Mouse (Mus musculus) bone marrow, adult 2 months (tissue): ENCODE data around the gene Ap1s3. TPM values are rescaled to one million over a fixed set of nuclear protein-coding genes. Genes with fewer than 3 reads are reported as not detected.

Source experiments
- H3K27ac ChIP-seq: fragments of 200-500 bp; 2 replicates; pipeline ENCODE4 v1.5.1; 2012; ENCODE audit warnings: low read depth, mild to moderate bottlenecking, control low read depth, inconsistent platforms, low read length; ENCODE audit not compliant: control insufficient read depth, poor library complexity, insufficient read depth
- H3K4me1 ChIP-seq: fragments of 200-500 bp; 2 replicates; pipeline ENCODE4 v1.6.1; 2011; ENCODE audit warnings: low read length; ENCODE audit not compliant: control insufficient read depth, insufficient read depth
- H3K4me3 ChIP-seq: fragments of 200-500 bp; replicated peaks from 2 replicates; pipeline ENCODE3; 2011; ENCODE audit warnings: mild to moderate bottlenecking, low read depth, low read length, control low read depth; ENCODE audit not compliant: control insufficient read depth
- CTCF ChIP-seq: fragments of 200-500 bp; IDR thresholded peaks from 2 replicates; pipeline ENCODE4 v1.5.1; 2011; ENCODE audit warnings: low read length, control low read depth; ENCODE audit not compliant: control insufficient read depth, insufficient read depth
- POLR2A ChIP-seq: fragments of 200-500 bp; IDR thresholded peaks from 2 replicates; pipeline ENCODE4 v1.6.1; 2011; ENCODE audit warnings: low read depth, mild to moderate bottlenecking, control low read depth, low read length, borderline replicate concordance; ENCODE audit not compliant: control insufficient read depth
- WGBS: fragments of 180-500 bp; shearing (Covaris S2); methylation state at CpG from one replicate; pipeline ENCODE4 v1.1.7; 2018; 5-methylcytosine and 5-hydroxymethylcytosine counted together
- polyA plus RNA-seq: library from polyadenylated mRNA; stranded (reverse); fragments of >200 nt; gene quantifications from 2 replicates; pipeline ENCODE4 v1.2.4, GENCODE M21; 2011; ENCODE audit warnings: low replicate concordance; ENCODE audit not compliant: missing spikeins, insufficient read depth, insufficient read length

The Ap1s3 gene
- polyA plus RNA-seq, 1 experiment, result 1.6 TPM

DNA sequence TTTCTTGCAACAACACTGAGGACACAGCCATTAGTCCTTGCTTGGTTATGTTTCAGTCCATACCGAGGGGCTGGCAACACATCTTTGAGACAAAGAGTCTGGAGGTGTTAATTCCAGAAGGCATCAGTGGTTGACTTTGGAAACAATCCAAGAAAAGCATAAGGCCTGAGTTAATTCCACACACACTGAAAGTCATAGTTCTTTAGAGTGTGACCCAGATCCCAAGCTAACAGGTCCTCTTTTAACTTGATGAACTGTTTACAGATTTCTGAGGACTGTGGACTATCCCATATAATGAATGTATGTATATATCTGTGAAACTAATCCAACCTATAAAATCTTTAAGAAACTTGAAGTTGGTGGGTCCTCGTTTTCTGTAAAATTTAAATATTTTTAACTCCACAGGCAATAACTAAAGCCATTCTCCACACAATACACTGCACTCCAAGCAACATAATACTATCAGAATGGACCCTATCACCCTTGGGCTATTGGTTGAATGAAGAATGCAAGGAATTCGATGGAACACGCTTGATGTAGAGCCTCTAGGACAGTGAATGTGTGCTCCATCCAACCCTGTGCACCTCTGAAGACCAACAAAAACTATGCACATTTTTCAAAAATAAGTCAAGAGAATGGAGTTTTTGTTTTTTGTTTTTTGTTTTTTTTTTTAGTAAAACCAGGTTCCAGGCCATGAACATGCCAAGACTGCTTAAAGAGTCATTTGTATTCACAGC is 15.8 kb downstream of the Ap1s3 start:
- WGBS, result 78% methylated on average over 4 of the region's 4 CpGs
- no peak for TF ChIP-seq POLR2A
- TF ChIP-seq CTCF, result no peak
- H3K4me1 ChIP-seq, result no peaks in the 10 kb centered on the region
- H3K27ac ChIP-seq, result no peak overlapping the region
- no peak overlapping the region for H3K4me3 ChIP-seq

DNA sequence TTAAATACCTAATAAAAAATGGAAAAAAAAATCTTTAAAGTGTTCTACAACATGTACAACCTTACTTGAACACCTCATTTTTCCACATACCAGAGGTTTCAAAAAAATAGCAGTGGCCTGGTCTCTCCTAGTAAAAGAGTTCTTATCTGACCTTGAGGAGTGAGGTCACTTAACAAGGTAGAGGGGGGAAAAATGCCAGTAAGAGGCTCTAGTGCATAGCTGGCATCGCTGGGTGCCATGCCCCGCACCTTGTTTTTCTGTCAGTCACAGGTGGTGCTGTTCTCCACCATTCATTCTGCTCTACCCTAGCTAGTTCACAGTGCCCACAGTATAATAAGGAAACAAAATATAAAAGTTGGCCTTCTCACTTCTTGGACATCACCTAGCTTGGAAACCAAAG is 16.8 kb downstream of the Ap1s3 start:
- Histone ChIP-seq H3K4me3 (no peak overlapping the region), H3K4me1 (no peaks in the 10 kb centered on the region), H3K27ac (no peak overlapping the region)
- WGBS, result 100% methylated on average over 2 of the region's 2 CpGs
- TF ChIP-seq POLR2A, result no peak
- TF ChIP-seq CTCF, result no peak

DNA sequence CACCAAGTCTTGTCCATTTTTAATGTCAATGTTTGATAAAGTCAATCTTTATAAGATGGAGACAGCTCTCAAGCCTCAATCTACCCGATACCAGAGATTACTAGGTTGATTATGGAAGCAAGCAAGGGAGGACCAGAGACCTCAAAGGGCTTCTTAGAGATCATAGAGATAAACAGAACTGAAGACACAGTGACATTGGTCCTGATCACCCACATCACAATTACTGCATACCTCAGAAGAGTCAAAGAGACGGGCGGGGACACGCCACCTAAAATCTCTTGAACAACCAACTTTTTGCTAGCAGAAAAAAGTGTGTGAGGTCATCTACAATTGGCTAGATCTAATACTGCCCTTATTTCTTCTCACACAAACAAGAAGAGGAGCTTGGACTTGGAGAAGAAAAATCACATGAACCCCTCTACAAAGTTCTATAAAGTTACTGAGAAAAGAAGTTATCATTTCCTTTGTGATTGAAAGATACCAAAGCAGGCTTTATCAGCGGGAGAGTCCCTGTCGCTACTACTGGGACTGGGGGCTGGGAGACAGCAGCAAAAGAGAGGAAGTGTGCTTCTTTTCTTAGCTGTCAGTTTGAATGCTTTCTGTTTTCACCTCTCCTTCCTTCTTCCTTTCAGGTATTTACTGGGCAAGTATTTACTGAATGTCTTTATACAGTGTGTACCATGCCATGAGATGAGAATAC is 28.2 kb downstream of the Ap1s3 start:
- no peaks in the 10 kb centered on the region; the same call in 1 of the 2 replicates for H3K4me1 ChIP-seq
- no peak overlapping the region for H3K27ac ChIP-seq
- no peak for TF ChIP-seq POLR2A
- TF ChIP-seq CTCF, result no peak
- WGBS, result 61% methylated on average over 6 of the region's 6 CpGs
- H3K4me3 ChIP-seq, result no peak overlapping the region

- Histone ChIP-seq H3K27ac (no peak overlapping the region), H3K4me3 (no peak overlapping the region), H3K4me1 (no peaks in the 10 kb centered on the region; the same call in 1 of the 2 replicates)
- WGBS, result 79% methylated on average over 3 of the region's 3 CpGs
- no peak for TF ChIP-seq CTCF
- TF ChIP-seq POLR2A, result no peak
Observed at GRCm38 (mm10) chr1:79642680-79643079, 29.1 kb downstream of the Ap1s3 start.

GRCm38 (mm10) chr1:79641355-79641754 is 30.4 kb downstream of the Ap1s3 start:
- TF ChIP-seq CTCF (no peak), POLR2A (no peak)
- H3K4me1 ChIP-seq, result no peaks in the 10 kb centered on the region; the same call in 1 of the 2 replicates

GRCm38 (mm10) chr1:79640151-79640550 is 31.6 kb downstream of the Ap1s3 start:
- no peaks in the 10 kb centered on the region; the same call in 1 of the 2 replicates for H3K4me1 ChIP-seq
- 81% methylated on average over 7 of the region's 7 CpGs for WGBS
- H3K27ac ChIP-seq, result no peak overlapping the region
- H3K4me3 ChIP-seq, result no peak overlapping the region
- TF ChIP-seq CTCF (peak; percentile 41; the same call in 1 of the 2 replicates), POLR2A (no peak)

More at GRCm38 (mm10) chr1:79641355-79641754, 30.4 kb downstream of the Ap1s3 start:
- Histone ChIP-seq H3K4me3 (no peak overlapping the region), H3K27ac (no peak overlapping the region)
- WGBS, result 57% methylated on average over 6 of the region's 6 CpGs

- Histone ChIP-seq H3K27ac (no peak overlapping the region), H3K4me1 (no peaks in the 10 kb centered on the region; the same call in 1 of the 2 replicates), H3K4me3 (no peak overlapping the region)
- TF ChIP-seq CTCF (no peak), POLR2A (no peak)
- 82% methylated on average over 5 of the region's 5 CpGs for WGBS
Observed at GRCm38 (mm10) chr1:79639683-79640082, 32.1 kb downstream of the Ap1s3 start.

GRCm38 (mm10) chr1:79639107-79639506 is 32.7 kb downstream of the Ap1s3 start:
- TF ChIP-seq POLR2A (no peak), CTCF (no peak)

More at GRCm38 (mm10) chr1:79639107-79639506, 32.7 kb downstream of the Ap1s3 start:
- Histone ChIP-seq H3K27ac (no peak overlapping the region), H3K4me1 (no peaks in the 10 kb centered on the region), H3K4me3 (no peak overlapping the region)
- 82% methylated on average over 6 of the region's 6 CpGs for WGBS
